Mouse (Mus musculus): ENCODE results near the gene Cemip. TPM values are rescaled to one million over a fixed set of nuclear protein-coding genes. Genes with fewer than 3 reads are reported as not detected.
"Not testable (repeated sequence)": the region's sequence is repeated elsewhere in the genome, so short reads cannot be mapped to it uniquely, and the experiment has no call there.

The Cemip gene
- not detected in 3 replicates for total RNA-seq (2017)

DNA sequence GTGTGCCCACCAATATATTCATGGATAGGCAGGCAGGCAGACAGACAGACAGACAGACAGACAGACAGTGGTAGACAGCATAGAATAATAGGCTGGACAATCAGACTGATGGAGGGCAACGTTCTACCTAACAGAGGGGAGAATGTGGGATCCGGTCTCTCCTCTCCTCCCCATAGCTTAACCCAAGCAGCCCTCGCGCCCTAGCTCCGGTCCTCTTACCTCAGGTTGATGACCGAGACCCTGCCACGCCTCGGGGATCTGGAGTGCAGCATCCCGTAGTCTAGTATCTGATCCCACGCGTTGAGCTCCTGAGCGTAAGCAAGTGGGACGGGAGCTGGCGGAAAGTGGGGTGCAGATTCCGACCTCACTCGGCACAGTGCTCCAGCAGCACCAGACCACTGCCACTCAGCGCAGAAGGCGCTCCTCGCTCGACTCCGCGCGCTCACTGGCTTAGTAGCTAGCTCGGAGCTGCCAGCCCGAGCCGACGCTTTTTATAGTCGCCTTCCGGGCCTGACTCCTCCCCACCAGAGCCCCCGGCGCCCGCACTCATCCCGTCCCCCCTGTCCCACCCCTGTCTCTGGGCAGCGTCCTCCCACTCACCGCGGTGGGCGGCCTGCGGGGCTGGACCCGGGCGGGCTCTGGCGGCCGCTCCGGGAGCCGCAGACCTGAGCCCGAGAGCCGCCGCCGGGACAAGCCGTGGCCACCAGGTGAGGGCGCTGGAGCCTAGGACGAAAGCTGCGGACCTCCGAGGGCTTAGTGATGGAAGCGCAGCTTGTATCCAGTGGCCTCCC lies at the start of gene Cemip:
Gene Cemip, minus strand, starts transcription at position 464 of the 791 bp plus-strand sequence.
- no peak for ATAC-seq (replicated peaks; ENCODE audit: insufficient number of reproducible peaks, low FRiP score, low TSS enrichment, poor library complexity, severe bottlenecking)

DNA sequence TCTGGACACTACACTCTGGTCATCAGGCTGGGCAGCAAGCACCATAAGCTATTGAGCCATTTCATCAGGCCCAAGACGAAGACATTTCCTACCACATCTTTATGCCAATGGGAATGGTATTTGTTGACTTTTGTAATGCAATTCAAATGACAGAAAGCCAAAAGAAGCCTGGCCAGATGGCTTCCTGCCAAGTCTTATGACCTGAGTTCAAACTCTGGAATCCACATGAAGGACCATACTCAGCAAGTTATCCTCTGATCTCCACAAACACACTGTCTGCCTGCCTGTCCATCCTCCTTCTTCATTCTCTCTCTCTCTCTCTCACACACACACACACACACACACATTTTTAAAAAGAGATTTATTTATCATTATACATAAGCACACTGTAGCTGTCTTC lies 46.4 kb upstream of the Cemip start:
- no peak for ATAC-seq (replicated peaks; ENCODE audit: insufficient number of reproducible peaks, low FRiP score, low TSS enrichment, poor library complexity, severe bottlenecking)

DNA sequence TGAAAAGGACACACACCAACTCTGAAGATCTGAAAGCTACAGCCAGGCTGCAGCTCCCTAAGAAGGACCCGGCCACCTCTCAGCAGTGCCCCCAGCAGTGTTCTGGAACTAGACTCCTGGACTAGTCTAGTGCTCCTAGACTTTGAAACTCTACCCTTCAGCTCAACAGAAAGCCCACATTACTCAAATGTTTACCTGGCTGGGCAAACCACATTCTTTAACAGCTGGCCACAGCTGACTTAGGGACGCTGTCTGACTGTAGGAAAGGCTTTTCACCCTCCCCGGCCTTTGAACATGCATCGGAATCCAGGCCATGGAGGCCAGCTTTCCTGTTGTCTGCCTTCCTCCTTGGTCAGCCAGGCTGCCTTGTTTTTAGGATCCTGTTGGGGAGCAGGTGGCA lies 45.4 kb upstream of the Cemip start:
- ATAC-seq (replicated peaks; ENCODE audit: insufficient number of reproducible peaks, low FRiP score, low TSS enrichment, poor library complexity, severe bottlenecking), result no peak

DNA sequence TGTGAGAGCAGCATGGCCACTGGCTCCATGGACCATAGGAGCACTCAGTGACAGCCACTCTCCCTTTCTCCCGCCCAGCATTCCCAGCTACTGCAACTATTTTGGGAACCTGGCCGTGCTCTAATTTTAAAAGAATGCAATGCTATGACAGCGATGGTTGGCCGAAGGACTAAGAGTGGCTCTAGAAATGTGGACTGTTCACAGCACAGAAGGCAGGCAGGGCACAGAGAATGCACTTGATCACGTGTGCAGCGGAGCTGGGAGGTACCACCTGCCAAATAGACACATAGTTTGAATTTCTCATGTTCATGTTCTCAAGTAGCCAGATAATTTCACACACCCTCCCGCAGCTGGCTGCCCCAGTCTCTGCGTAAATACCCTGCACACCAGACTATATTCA lies 42.4 kb upstream of the Cemip start:
- no peak for ATAC-seq (replicated peaks; ENCODE audit: insufficient number of reproducible peaks, low FRiP score, low TSS enrichment, poor library complexity, severe bottlenecking)

DNA sequence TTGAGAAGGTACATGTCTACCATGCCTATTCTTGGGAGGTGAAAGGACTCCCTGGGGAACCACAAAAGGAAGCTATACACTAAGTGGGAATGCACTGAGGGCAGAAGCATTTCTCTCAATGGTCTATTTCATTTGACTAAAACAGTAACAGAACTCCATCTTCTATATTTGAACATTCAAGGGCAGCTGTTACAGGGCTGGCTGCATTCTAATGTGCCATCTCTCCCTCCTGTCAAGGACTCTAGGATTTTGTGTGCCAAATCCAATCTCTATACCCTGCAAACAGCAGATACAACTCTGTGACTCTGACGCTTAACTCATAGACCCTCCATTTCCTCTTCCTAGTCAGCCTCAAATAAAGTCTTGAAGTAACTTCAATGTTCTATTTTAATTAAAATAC lies 39.4 kb upstream of the Cemip start:
- no peak for ATAC-seq (replicated peaks; ENCODE audit: insufficient number of reproducible peaks, low FRiP score, low TSS enrichment, poor library complexity, severe bottlenecking)

DNA sequence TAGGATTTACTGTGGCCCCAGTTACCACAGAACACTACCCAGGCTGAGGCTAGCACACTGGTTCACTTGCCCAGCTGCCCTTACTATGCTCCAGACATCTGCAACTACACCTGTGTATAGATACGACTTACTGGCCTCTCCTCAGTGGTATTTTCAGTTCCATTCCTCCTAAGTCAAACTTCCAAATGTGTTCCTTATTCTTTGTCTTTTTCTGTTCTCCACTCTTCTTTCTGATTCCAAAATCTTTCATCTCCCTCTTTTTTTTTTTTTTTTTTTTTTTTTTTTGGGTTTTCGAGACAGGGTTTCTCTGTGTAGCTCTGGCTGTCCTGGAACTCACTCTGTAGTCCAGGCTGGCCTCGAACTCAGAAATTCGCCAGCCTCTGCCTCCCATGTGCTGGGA lies 37.3 kb upstream of the Cemip start:
- ATAC-seq (replicated peaks; ENCODE audit: insufficient number of reproducible peaks, low FRiP score, low TSS enrichment, poor library complexity, severe bottlenecking), result not testable (repeated sequence)

DNA sequence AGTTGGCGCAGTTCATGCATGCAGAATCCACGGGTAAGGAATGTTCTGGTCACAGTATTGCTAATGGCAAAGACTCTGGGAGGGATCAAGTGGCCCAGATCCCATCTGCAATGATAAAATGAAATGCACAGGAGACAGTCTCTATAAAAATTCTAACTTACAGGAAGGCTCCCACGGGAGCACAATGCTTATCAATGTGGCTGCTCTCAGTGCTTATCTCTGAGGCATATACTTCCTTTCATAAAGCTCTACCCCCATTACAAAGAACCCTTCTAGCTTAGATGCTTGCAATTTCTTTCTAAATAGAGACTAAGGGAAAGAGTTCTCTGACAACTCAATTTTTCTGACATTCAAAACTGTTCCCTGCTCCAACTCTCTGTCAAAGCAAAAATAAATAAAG lies 35.5 kb upstream of the Cemip start:
- no peak for ATAC-seq (replicated peaks; ENCODE audit: insufficient number of reproducible peaks, low FRiP score, low TSS enrichment, poor library complexity, severe bottlenecking)

DNA sequence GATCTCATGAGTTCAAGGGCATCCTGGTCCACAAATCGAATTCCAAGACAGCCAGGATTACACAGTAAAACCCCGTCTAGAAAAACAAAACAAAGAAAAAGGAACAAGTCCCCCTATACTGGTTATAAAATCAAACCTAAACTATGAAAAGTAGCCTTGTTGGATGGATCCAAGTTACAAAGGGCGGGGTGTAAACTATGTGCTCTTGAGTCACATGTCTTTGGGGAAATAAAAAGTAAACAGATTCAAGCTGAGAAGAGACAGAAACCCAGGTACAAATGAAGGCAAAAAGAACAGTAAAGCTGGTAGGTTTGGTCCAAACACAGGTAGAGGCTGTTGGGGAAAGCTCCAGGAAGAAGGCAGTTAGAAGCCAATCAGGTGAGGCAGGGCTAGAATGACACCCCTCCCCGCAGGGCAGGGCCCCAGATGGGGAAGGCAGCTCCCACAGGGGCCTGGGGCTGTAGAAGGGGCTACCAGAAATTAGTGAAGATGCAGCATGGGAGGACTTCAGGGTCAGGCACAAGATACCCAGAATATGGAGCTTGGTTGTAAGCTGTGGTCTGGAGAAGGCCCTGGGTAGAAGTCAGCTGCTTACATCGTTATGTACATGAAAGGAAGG lies 33.9 kb upstream of the Cemip start:
- no peak for ATAC-seq (replicated peaks; ENCODE audit: insufficient number of reproducible peaks, low FRiP score, low TSS enrichment, poor library complexity, severe bottlenecking)

DNA sequence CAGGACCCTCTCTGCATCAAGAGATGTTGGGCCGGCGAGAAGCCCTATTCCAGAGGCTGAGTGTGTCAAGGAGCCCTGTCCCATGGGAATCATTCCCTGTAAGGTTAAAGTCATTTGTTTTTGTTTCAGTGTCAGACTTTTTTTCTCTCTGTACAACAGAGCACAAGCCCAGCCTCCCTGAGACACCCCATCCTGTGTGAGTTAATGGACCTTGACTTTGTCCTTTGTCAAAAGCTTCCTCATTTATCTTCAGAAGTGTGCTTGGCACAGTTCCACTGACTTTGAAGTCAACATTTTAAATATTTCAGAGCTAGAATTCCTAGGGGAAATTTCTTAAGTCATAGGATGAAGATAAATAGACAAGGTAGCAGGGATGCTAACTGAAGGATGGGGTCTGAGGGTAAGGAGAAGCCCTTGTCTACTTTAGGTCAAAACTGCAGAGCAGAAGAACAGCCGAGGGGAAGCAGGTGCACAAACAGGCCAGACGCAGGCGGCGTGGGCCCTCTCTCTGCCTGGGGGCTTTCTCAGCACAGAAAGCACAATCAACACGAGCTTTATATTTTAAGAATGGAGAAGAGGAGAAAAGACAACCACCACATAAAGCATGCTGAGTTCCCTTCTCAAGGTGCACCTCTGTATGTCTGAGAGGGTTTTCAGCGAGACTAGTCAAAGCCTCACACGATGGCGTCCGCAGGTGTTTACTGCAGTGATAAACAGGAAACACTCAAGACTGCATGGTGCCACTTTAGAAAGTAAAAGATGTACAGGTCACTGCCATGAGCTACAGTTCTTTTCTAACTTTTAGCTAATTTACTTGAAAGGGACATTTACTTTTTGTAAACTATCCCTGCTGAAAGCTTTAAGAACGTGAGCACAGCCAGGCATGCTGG lies 33.2 kb upstream of the Cemip start:
- no peak for ATAC-seq (replicated peaks; ENCODE audit: insufficient number of reproducible peaks, low FRiP score, low TSS enrichment, poor library complexity, severe bottlenecking)

DNA sequence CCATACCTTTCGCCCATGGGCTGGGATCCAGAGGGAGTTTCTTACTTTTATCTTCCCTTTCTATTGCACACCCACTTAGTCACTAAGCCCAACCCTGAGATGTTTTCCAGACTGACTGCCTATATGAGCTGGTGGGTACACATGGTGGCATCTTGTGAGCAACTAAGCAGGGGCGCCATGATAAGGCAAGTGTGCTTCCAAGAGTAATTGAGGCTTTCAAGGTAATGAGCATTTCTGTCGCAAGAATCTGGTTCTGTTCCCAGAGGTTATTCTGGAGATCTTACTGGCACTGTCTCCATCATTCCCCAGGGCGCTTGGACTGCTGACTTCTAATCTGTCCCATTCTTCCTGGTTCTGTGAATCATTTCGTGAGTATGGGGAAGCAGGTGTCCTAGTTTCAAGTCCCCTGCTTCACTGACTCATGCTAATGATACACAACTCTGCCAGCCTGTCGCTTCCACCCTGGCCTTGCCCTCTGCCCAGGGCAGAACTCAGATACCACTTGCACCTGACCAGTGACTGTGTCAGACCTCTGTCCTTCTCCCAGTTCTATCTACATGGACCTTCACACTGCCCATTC lies 31.3 kb upstream of the Cemip start:
- no peak for ATAC-seq (replicated peaks; ENCODE audit: insufficient number of reproducible peaks, low FRiP score, low TSS enrichment, poor library complexity, severe bottlenecking)

DNA sequence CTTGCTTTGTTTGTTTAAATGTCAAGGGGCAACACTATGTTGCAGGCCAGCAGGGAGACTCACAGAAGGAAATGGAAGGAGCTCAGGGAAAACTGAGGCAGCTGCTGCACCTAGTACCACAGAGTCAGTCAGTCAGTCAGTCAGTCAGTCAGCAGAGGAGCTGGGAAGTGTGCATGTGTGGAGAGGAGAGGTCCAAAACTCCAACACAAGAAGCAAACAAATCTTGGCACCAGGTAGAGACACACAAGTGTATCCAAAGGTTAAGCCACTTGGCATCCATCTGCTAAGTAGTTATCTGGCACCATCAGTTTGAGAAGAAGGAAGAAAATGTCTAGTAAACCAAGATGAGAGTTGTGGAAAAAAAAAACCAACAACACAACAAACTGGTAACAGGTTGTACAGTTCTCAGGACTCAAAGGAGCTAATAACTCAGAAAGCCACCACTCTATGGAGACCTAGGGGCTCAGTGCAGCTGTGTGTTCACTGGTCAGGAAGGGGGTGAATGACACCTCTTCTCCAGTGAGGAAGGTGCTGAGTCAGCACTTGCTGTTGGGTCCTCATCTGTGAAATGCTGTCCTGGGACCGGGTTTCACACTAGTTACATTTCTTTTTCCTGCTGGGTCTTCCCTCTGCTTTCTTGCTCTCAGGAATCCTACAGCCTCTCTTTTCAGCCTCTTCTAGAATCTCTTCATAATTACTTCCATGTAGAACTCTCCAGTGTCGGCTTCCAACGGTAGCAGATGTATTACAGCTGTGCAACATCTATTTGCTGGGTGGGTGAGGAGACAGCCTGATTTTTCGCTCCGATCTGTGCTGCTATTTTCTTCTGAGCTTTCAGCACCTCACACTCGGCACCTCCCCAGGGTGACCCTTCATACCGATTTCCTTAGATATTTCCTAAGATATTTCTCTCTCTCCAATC lies 30.6 kb upstream of the Cemip start:
- ATAC-seq (replicated peaks; ENCODE audit: insufficient number of reproducible peaks, low FRiP score, low TSS enrichment, poor library complexity, severe bottlenecking), result no peak

DNA sequence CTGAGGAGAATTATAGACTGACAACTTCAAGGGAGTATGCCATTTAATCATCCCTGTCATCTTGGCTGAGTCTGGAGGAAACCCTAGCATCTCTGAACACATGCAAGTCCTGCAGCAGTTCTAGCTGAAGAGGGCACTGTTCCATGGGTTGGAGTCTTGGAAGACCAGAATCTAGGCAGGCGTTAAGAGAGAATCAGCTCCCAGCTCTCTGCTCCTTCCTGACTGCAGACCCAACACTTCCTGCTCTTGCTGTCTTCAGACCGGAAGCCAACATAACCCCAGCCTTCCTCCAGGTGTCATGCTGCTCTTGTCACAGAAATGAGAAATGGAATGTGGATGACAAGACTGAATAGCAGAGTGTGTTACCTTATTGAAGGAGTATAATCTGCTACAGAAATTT lies 29.1 kb upstream of the Cemip start:
- no peak for ATAC-seq (replicated peaks; ENCODE audit: insufficient number of reproducible peaks, low FRiP score, low TSS enrichment, poor library complexity, severe bottlenecking)

DNA sequence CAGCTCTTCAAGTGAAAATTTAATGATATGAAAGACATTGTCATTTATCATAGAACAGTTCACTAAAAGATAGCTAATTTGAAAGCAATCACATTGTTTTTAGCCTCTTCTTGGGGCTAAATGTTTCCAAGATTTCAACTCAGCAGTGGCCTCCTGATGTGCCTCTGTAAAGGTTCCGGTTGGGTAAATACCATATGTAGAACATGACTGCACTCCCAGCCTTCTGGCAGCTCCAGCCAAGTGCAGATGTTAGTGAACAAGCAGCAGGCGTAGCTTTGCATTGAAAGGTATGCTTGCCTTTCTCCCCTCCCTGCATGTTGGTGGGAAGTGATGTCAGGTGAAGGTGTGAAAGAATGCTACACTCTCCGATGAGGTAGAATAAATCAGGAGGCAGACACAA lies 28.5 kb upstream of the Cemip start:
- ATAC-seq (replicated peaks; ENCODE audit: insufficient number of reproducible peaks, low FRiP score, low TSS enrichment, poor library complexity, severe bottlenecking), result no peak

DNA sequence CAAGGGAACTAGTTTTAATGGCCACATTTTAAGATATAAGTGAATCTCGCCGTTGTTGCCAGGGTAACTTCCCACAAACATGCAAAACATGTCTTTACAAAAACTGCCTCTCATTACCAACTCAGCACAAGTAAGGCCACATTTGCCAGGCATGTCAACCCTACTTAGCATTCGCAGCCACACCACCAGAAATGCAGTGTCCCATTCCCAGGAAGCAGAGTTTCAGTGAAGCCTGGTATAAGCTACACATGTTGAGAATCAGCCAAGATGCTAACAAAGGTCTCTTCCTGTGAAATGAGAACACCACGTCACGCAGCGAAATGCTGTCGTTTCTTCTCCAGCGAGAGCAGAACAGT lies 26.7 kb upstream of the Cemip start:
- ATAC-seq (replicated peaks; ENCODE audit: insufficient number of reproducible peaks, low FRiP score, low TSS enrichment, poor library complexity, severe bottlenecking), result no peak

DNA sequence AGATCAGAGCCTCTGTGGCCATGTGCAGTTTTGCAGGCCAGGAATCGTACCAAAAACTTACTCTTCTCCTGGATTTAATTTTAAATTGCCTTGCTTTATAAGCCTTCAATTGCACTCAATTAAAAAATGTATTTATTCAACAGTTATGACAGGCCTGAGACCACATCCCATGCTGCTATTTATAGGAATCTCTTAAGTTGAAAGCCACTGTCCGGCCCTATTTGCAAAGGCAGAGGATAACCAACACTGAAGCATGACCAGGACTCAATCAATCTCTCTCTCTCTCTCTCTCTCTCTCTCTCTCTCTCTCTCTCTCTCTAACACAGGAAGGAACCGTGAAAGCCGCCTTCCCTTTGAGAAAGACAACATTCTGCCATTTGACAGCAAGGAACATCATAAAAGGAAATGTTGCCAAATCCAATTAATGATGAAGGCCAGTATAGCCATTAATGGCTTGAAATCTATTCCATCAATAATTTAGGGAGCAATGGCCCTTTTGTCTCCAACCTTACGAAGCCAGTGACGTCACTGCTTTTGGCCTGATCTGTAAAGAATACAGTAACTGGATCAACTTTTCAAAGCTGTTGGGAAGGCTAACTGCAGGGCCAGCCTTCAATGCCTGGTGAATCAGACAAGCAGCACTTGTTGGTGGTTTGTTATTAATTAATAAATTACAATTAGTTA lies 26.2 kb upstream of the Cemip start:
- no peak for ATAC-seq (replicated peaks; ENCODE audit: insufficient number of reproducible peaks, low FRiP score, low TSS enrichment, poor library complexity, severe bottlenecking)

DNA sequence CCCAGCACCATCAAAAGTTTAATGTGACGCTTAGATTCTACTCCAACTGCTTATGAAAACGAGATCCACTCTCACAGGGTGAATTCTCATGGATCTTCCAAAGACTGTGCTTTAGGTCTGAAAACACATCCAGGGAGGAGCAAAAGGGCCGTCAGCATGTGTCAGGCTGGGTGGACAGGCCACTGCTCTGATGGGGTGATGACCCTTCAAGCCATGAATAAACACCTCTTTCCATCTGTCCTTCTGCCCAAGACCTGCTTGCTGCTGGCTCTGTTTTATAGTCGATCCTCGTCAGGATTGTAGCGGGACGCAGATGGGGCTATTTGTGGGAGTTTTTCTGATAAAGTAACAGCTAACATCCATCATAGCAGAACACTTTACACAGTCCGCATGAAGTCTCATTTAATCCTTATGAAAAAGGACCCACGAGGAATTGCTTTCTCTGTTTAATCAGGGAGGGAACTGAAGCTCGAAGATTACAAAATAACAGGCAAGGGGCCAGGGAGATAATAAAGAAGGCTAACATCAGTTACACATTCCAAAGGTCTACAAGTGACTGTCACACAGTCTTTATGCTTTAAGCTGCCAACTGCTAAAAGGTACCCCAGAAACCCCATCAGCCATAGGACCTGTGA lies 25.5 kb upstream of the Cemip start:
- no peak for ATAC-seq (replicated peaks; ENCODE audit: insufficient number of reproducible peaks, low FRiP score, low TSS enrichment, poor library complexity, severe bottlenecking)

DNA sequence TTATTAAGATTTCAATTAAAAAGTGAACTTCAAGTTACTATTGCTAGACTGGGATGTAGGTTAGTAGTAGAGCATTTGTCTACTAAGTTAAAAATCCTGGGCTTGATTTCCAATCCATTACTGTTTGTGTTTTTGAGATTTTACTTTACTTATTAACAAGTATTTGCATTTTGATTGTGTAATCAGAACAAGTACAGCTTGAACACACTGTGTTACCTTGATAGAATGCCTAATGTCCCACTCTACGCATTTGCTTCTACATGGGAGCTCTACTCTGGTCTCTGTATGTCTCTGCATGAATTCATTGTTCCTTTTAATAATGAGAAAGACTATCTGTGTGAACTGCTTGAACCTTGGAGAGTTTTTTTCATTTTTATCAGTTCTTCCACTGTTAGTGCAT lies 20.6 kb upstream of the Cemip start:
- no peak for ATAC-seq (replicated peaks; ENCODE audit: insufficient number of reproducible peaks, low FRiP score, low TSS enrichment, poor library complexity, severe bottlenecking)
